Mouse (Mus musculus): ENCODE measurements around the gene Cntnap2. TPM values are rescaled to one million over a fixed set of nuclear protein-coding genes. Genes with fewer than 3 reads are reported as not detected.

The Cntnap2 gene
- polyA plus RNA-seq, 1 experiment = 0.26 TPM

DNA sequence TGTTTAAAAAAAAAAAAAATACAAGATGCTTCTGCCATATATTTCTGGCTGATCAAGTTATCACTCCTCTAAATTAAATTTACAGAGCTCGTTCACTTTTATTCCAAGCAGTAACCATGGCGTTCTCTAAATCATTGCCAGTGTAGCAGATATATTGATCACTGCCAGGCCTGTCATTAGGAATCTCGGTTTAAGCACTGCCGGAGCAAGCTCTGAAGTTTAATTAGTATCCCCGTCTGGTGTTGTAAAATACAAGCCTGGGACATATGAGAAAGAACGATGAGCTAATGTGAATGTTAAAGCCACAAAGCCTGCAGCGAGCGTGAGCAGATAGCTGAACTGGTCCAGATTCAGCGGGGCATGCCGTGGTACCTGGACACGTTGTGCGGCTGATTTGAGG, 2247.8 kb downstream of the Cntnap2 start:
- Histone ChIP-seq H3K36me3 (ENCODE audit: control insufficient read depth) (no peaks in the 10 kb centered on the region), H3K27me3 (ENCODE audit: control insufficient read depth) (no peaks in the 10 kb centered on the region), H3K4me3 (replicated peaks) (no peak overlapping the region), H3K9me3 (ENCODE audit: control insufficient read depth, low read length) (no peaks in the 10 kb centered on the region), H3K4me1 (ENCODE audit: control insufficient read depth) (no peaks in the 10 kb centered on the region)
- no peak for TF ChIP-seq TAL1 (IDR thresholded peaks at IDR 0.05; ENCODE audit: low read length)
- TF ChIP-seq GATA1 (IDR thresholded peaks at IDR 0.05; ENCODE audit: low read length) = no peak

DNA sequence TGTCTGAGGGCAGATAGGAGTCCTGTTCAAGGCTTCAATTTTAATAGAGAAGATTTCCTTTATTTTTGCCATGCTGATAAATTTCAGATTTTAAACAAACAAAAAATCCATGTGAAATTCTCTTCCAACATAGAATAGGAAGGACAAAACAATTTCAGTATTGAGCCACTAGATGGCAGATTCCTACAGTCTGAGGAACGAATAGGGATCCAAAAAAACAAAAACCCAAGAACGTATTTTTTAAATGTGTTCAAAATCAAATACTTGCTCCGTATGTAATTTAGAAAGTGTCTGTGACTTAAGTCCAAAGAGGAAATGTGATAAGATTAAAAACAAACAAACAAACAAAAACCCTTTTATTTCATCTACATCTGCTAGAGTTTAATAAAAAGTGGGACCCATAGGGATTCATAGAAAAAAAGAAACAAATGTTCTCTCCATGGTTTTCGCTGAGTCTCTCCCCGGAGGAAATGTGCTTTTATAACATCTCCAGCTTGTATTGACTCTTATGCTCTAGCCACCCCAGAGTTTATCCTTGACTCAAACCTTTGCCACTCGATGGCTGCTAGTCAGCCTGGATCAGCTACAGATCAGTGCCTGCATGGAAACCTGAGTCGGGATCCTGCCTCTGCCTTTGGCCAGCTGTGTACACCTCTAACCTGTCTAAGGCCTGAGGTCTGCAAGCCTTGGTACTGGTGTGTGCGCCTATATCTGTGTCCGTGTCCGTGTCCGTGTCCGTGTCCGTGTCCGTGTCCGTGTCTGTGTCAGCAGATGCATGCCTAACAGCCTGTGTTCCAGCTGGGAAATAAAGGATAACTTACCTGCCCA, 2255.6 kb downstream of the Cntnap2 start:
- H3K4me1 ChIP-seq (ENCODE audit: control insufficient read depth) = no peaks in the 10 kb centered on the region; the same call in 1 of the 2 replicates
- no peaks in the 10 kb centered on the region for H3K27me3 ChIP-seq (ENCODE audit: control insufficient read depth)
- H3K4me3 ChIP-seq (replicated peaks) = no peak overlapping the region
- no peaks in the 10 kb centered on the region for H3K36me3 ChIP-seq (ENCODE audit: control insufficient read depth)
- no peak for TF ChIP-seq GATA1 (IDR thresholded peaks at IDR 0.05; ENCODE audit: low read length)
- TF ChIP-seq TAL1 (IDR thresholded peaks at IDR 0.05; ENCODE audit: low read length) = no peak
- no peaks in the 10 kb centered on the region for H3K9me3 ChIP-seq (ENCODE audit: control insufficient read depth, low read length)

DNA sequence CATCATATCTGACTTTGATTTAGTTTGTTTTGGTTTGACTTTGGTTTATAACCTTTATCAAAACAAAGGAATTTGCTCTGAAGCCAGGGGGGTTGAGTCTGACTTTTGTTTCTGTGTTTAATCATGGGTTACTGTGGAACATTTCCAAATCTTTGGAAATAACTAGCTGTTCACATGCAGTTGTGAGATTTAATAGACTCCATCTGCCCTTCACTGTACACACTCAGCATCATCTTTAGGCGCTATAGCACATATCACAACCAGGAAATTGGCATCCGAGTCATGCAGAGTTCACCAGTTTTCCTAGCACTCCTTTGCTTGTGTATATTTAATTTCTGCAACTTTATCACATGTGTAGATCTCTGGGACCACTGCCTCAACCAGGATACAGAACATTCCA, 2256.3 kb downstream of the Cntnap2 start:
- Histone ChIP-seq H3K9me3 (ENCODE audit: control insufficient read depth, low read length) (no peaks in the 10 kb centered on the region), H3K4me3 (replicated peaks) (no peak overlapping the region), H3K27me3 (ENCODE audit: control insufficient read depth) (no peaks in the 10 kb centered on the region), H3K36me3 (ENCODE audit: control insufficient read depth) (no peaks in the 10 kb centered on the region), H3K4me1 (ENCODE audit: control insufficient read depth) (no peaks in the 10 kb centered on the region; the same call in 1 of the 2 replicates)
- TF ChIP-seq TAL1 (IDR thresholded peaks at IDR 0.05; ENCODE audit: low read length) (no peak), GATA1 (IDR thresholded peaks at IDR 0.05; ENCODE audit: low read length) (no peak)

DNA sequence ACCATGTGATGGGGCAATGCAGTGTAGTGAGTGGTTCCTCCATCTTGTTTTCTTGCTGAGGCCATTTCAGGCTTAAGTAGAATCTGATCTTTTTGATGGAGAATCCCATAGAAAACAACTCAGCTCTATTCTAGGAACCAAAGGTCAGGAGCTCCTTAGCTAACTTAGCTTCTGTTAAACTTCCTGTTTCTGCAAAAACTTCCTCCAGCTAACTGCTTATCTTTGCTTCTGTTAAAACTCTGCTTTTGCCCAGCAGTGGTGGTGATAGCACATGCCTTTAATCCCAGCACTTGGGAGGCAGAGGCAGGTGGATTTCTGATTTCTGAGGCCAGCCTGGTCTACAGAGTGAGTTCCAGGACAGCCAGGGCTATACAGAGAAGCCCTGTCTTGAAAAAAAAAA, 2258.1 kb downstream of the Cntnap2 start:
- H3K9me3 ChIP-seq (ENCODE audit: control insufficient read depth, low read length) = no peaks in the 10 kb centered on the region
- H3K4me3 ChIP-seq (replicated peaks) = no peak overlapping the region
- H3K27me3 ChIP-seq (ENCODE audit: control insufficient read depth) = no peaks in the 10 kb centered on the region
- no peaks in the 10 kb centered on the region; the same call in 1 of the 2 replicates for H3K4me1 ChIP-seq (ENCODE audit: control insufficient read depth)
- H3K36me3 ChIP-seq (ENCODE audit: control insufficient read depth) = no peaks in the 10 kb centered on the region
- TF ChIP-seq GATA1 (IDR thresholded peaks at IDR 0.05; ENCODE audit: low read length) (no peak), TAL1 (IDR thresholded peaks at IDR 0.05; ENCODE audit: low read length) (no peak)

DNA sequence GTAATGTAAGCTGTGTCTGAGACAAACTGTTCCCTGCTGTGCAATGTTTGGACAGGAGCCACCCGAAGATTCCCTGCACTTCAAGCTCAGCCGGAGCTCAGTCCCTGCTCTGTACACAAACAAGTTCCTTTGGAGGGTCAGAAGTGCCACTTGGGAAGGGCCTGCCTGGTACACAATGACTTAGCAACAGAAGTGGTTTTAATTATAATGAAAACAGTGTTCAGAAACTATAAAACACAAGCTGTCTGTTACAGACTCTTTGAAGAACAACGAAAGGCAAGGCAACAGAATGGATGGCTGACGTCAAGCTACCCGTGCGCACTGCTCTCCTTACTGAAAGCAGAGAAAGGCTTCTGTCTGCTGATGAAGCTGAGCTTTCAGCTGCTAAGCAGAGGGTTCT, 2259.5 kb downstream of the Cntnap2 start:
- Histone ChIP-seq H3K4me3 (replicated peaks) (no peak overlapping the region), H3K27me3 (ENCODE audit: control insufficient read depth) (no peaks in the 10 kb centered on the region), H3K4me1 (ENCODE audit: control insufficient read depth) (peaks cover 7% of the 10 kb centered on the region), H3K9me3 (ENCODE audit: control insufficient read depth, low read length) (no peaks in the 10 kb centered on the region), H3K36me3 (ENCODE audit: control insufficient read depth) (no peaks in the 10 kb centered on the region)
- no peak for TF ChIP-seq TAL1 (IDR thresholded peaks at IDR 0.05; ENCODE audit: low read length)
- TF ChIP-seq GATA1 (IDR thresholded peaks at IDR 0.05; ENCODE audit: low read length) = no peak

DNA sequence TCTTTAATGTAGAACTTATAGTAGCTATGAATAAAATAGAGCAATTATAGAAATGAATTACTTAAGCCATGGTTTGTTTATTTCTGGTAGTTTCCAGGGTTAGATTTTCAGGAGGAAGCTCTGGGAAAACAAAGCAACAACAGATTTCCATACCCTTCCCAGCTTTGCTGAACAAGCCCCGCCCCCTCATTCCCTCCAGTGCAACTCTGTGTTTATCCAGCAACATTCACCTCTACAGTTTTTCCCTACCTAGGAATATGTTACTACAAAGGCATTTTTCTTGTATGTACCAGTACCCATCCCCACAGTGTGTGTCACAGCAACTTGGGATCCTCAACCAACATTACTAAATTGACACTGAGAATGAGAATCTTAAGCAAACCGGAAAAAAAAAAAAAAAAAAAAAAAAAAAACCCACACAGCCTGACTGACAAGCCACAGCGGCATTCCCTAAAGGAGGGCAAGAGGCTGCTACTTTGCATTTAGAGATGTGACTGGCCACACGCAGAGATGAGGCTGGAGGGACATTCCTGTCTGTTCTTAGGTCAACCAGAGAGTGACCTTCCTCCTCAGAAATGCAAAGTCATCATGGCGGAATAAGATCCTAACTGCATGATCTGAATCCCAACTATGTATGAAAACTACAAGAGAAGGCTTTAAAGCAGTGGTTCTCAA, 2260.3 kb downstream of the Cntnap2 start:
- no peaks in the 10 kb centered on the region for H3K9me3 ChIP-seq (ENCODE audit: control insufficient read depth, low read length)
- no peak for TF ChIP-seq TAL1 (IDR thresholded peaks at IDR 0.05; ENCODE audit: low read length)
- no peak for TF ChIP-seq GATA1 (IDR thresholded peaks at IDR 0.05; ENCODE audit: low read length)
- H3K36me3 ChIP-seq (ENCODE audit: control insufficient read depth) = no peaks in the 10 kb centered on the region
- no peaks in the 10 kb centered on the region for H3K27me3 ChIP-seq (ENCODE audit: control insufficient read depth)
- no peak overlapping the region for H3K4me3 ChIP-seq (replicated peaks)
- H3K4me1 ChIP-seq (ENCODE audit: control insufficient read depth) = peaks cover 12% of the 10 kb centered on the region

DNA sequence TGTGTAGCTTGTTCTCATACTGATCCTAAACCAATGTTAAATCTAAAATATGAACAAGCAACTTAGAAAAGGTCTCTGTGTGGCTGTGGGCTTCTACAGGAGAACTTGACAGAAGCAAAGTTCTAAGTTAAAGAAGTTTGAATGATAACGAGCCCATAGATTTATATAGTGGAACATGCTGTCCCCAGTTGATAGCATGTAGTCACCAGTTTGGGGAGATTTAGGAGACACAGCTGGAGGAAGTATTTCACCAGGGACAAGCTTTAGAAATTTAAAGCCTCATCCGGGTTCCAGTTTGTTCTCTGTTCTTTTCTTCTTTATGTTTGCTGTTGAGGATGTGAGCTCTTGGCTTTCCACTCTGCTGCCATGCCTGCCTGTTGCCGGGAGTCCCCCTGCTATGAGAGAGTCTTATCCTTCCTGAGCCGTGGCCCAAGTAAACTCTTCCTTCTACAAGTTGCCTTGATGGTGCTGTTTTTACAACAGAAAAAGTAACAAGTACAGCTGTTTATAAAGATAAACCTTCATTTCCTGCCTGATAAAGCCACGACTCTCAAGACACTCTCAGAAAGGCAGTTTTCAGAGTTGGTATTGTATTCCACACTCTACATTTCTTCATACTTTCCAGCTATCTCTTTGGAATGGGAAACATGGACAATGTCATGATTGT, 2264.1 kb downstream of the Cntnap2 start:
- no peaks in the 10 kb centered on the region for H3K36me3 ChIP-seq (ENCODE audit: control insufficient read depth)
- TF ChIP-seq TAL1 (IDR thresholded peaks at IDR 0.05; ENCODE audit: low read length) (no peak), GATA1 (IDR thresholded peaks at IDR 0.05; ENCODE audit: low read length) (no peak)
- no peak overlapping the region for H3K4me3 ChIP-seq (replicated peaks)
- no peaks in the 10 kb centered on the region for H3K27me3 ChIP-seq (ENCODE audit: control insufficient read depth)
- no peaks in the 10 kb centered on the region for H3K9me3 ChIP-seq (ENCODE audit: control insufficient read depth, low read length)
- peaks cover 12% of the 10 kb centered on the region for H3K4me1 ChIP-seq (ENCODE audit: control insufficient read depth)

DNA sequence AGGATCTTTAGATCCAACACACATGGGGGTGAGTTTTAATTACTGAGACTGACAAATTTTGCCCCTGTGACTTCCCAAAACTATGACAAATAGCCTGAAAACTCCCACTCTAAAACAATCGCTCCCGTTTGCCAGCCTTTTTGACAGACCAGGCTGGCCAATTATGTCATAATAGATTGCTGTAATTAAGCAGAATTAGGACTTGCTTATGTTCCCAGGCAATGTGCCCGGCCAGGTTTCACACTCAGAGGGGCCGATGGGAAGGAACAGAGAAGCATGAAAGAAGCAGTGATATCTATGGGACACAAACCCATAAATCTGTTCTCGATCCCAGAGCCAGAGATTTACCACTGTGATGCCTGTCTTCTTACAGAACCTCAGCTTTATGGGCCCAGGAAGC, 2264.7 kb downstream of the Cntnap2 start:
- no peaks in the 10 kb centered on the region for H3K9me3 ChIP-seq (ENCODE audit: control insufficient read depth, low read length)
- TF ChIP-seq GATA1 (IDR thresholded peaks at IDR 0.05; ENCODE audit: low read length) = no peak
- no peak for TF ChIP-seq TAL1 (IDR thresholded peaks at IDR 0.05; ENCODE audit: low read length)
- H3K4me1 ChIP-seq (ENCODE audit: control insufficient read depth) = peaks cover 12% of the 10 kb centered on the region
- H3K36me3 ChIP-seq (ENCODE audit: control insufficient read depth) = no peaks in the 10 kb centered on the region
- no peak overlapping the region for H3K4me3 ChIP-seq (replicated peaks)
- no peaks in the 10 kb centered on the region for H3K27me3 ChIP-seq (ENCODE audit: control insufficient read depth)

DNA sequence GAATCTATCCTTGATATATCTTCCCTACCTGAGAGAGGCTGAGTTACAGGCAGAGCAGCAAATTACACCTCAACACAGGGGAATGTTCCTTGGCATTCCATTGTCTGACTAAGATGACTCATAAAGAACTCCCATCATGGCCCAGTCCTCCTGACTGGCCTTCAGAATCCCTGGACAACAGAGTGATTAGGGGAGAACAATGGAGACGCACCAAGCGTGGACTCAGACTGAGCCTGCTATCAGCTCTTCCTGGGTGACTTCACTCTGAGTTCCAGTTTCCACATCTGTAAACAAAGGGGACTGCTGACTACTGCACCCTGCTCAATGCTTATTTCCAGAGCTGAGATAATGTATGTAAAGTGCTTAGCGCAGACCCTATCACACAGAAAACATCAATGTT, 2269.1 kb downstream of the Cntnap2 start:
- H3K27me3 ChIP-seq (ENCODE audit: control insufficient read depth) = no peaks in the 10 kb centered on the region; the same call in 1 of the 2 replicates
- H3K9me3 ChIP-seq (ENCODE audit: control insufficient read depth, low read length) = no peaks in the 10 kb centered on the region
- no peaks in the 10 kb centered on the region for H3K36me3 ChIP-seq (ENCODE audit: control insufficient read depth)
- TF ChIP-seq GATA1 (IDR thresholded peaks at IDR 0.05; ENCODE audit: low read length) (no peak), TAL1 (IDR thresholded peaks at IDR 0.05; ENCODE audit: low read length) (no peak)
- no peak overlapping the region for H3K4me3 ChIP-seq (replicated peaks)
- peaks cover 8% of the 10 kb centered on the region for H3K4me1 ChIP-seq (ENCODE audit: control insufficient read depth)

Measured in erythroblast, embryonic 14.5 days (primary cell).